Mouse (Mus musculus) small intestine, adult 2 months (tissue): Measurements from ENCODE around the gene Shisa4.

Experiments used
- CTCF ChIP-seq: fragments of 200-500 bp; IDR thresholded peaks from 2 replicates; pipeline ENCODE4 v1.5.1; 2012; ENCODE audit warnings: low read depth, mild to moderate bottlenecking, control low read depth, inconsistent platforms, low read length, moderate library complexity, mixed read lengths; ENCODE audit not compliant: insufficient replicate concordance, insufficient read length; ENCODE audit errors: extremely low read depth
- POLR2A ChIP-seq: fragments of 200-500 bp; IDR thresholded peaks from 2 replicates; pipeline ENCODE4 v1.6.1; 2012; ENCODE audit warnings: low read depth, mild to moderate bottlenecking, control low read depth, inconsistent platforms, low read length, moderate library complexity

DNA sequence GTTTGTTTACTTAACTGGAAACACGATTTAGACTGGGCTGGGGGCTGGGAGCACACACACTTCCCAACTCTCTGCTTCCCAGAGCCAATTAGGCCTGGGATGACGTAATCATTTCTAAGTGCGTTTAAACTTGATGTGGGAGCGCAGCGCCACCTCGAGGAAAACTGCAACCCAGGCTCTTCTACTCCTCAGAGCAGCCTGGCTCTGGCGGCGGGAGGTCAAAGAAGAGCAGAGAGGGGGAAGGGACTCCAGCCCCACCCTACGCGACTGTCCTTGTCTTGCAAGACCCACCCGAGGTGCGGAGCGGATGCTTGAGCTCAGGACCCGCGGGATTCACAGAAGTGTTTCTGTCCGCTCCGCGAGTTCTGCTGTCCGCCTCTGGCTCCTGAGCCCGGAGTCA lies 6.8 kb downstream of the Shisa4 start:
- TF ChIP-seq POLR2A (no peak), CTCF (peak; percentile 91)
